In the genomic region with DNA sequence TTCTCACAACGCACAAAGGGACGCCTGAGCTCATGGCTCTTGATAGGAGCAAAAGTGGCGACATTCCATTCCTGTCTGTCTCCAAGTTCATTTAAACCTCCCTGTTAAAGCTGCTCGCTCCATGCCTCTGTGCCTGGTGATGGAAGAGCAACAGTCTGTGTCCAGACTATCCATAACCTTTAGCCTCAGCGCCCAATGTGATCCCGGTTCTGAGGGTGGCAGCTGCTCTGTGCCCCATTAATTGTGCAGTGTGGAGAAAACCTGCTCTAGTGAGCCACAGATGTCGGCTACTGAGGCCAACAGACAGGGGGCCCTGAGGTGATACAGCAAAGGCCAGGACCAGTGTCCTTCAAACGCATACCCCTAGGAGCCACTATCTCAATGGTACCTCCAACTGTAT, we compare ENCODE assay signal across 20 mouse cellular contexts. TPM values are rescaled to one million over a fixed set of nuclear protein-coding genes. Genes with fewer than 3 reads are reported as not detected.
DNase-seq lines count a peak whose midpoint lies in the region; ATAC-seq and TF ChIP-seq lines count a peak whose summit lies in the region.
"Had no signal": no experiment of that assay in that cellular context is flagged by ENCODE, and none has a peak within 500 bp of the region (broad histone marks: within the 10 kb centered on the region; RNA-seq: fewer than 3 reads in every experiment).

No protein-coding gene starts in this region.

- H3K36me3 ChIP-seq in heart, embryonic 14.5 days (ENCODE audit: control insufficient read depth, insufficient read depth, low read length) = 0 out of 2 replicates have a peak, but pooled peaks cover 10% of the 10 kb centered on the region
- H3K36me3 ChIP-seq in kidney, postnatal 0 days (ENCODE audit: insufficient read depth, low read length) = no peaks in the 10 kb centered on the region
- peaks cover 5% of the 10 kb centered on the region; the same call in 1 of the 2 replicates for H3K36me3 ChIP-seq in stomach, embryonic 14.5 days (ENCODE audit: control insufficient read depth, insufficient read depth, low read length)
- peaks cover 4% of the 10 kb centered on the region; the same call in 1 of the 2 replicates for H3K36me3 ChIP-seq in stomach, postnatal 0 days (ENCODE audit: control insufficient read depth, insufficient read depth, low read length)
- H3K36me3 ChIP-seq: lung, embryonic 15.5 days had no signal

- no peaks in the 10 kb centered on the region for H3K27me3 ChIP-seq in heart, embryonic 14.5 days (ENCODE audit: control insufficient read depth, insufficient read depth, low read length)
- no peaks in the 10 kb centered on the region for H3K27me3 ChIP-seq in kidney, postnatal 0 days (ENCODE audit: insufficient read depth, low read length)
- no peaks in the 10 kb centered on the region for H3K27me3 ChIP-seq in stomach, embryonic 14.5 days (ENCODE audit: control insufficient read depth, insufficient read depth, low read length)
- H3K27me3 ChIP-seq in stomach, postnatal 0 days (ENCODE audit: control insufficient read depth, insufficient read depth, low read length) = no peaks in the 10 kb centered on the region
- H3K27me3 ChIP-seq: embryonic facial prominence, embryonic 13.5 days; limb, embryonic 13.5 days; lung, embryonic 15.5 days; midbrain, embryonic 12.5 days had no signal

- ATAC-seq in heart, embryonic 14.5 days (ENCODE audit: insufficient number of reproducible peaks, insufficient read depth, low FRiP score, low read depth) = peak; percentile 29; the same call in 1 of the 2 replicates
- no peak for ATAC-seq in kidney, postnatal 0 days (replicated peaks; ENCODE audit: low FRiP score, low read depth)
- no peak for ATAC-seq in stomach, embryonic 14.5 days (ENCODE audit: insufficient number of reproducible peaks, insufficient read depth, low FRiP score, low read depth)
- no peak for ATAC-seq in stomach, postnatal 0 days (ENCODE audit: low FRiP score, low TSS enrichment)
- ATAC-seq: forebrain, embryonic 16.5 days had no signal

- peak overlapping the region; percentile 41; the same call in 1 of the 2 replicates for H3K9ac ChIP-seq in heart, embryonic 14.5 days (ENCODE audit: low read length)
- H3K9ac ChIP-seq in kidney, postnatal 0 days (ENCODE audit: low read depth, low read length) = no peak overlapping the region
- H3K9ac ChIP-seq in stomach, embryonic 14.5 days (replicated peaks; ENCODE audit: low read depth, low read length) = no peak overlapping the region
- H3K9ac ChIP-seq in stomach, postnatal 0 days (ENCODE audit: low read length) = no peak overlapping the region
- H3K9ac ChIP-seq: embryonic facial prominence, embryonic 13.5 days; limb, embryonic 13.5 days; liver, embryonic 14.5 days; lung, embryonic 15.5 days; midbrain, embryonic 12.5 days had no signal

- H3K27ac ChIP-seq in heart, embryonic 14.5 days (replicated peaks in 1 of 2; ENCODE audit: control insufficient read depth in 1 of 2, insufficient read depth in 1 of 2, low read depth in 2 of 2, low read length in 2 of 2) = peak overlapping the region; percentile 80 to 82
- H3K27ac ChIP-seq in kidney, postnatal 0 days = no peak overlapping the region
- peak overlapping the region; percentile 44; the same call in 1 of the 2 replicates for H3K27ac ChIP-seq in stomach, embryonic 14.5 days (ENCODE audit: low read length)
- H3K27ac ChIP-seq in stomach, postnatal 0 days (replicated peaks) = no peak overlapping the region
- H3K27ac ChIP-seq: embryonic facial prominence, embryonic 13.5 days; limb, embryonic 13.5 days; liver, embryonic 14.5 days; lung, embryonic 15.5 days had no signal

- no peak overlapping the region for H3K4me3 ChIP-seq in heart, embryonic 14.5 days (ENCODE audit: control insufficient read depth in 1 of 2, insufficient read depth in 1 of 2, low read depth in 1 of 2, low read length in 2 of 2)
- H3K4me3 ChIP-seq in kidney, postnatal 0 days (replicated peaks; ENCODE audit: low read depth, low read length) = no peak overlapping the region
- H3K4me3 ChIP-seq in stomach, embryonic 14.5 days (ENCODE audit: low read depth, low read length) = no peak overlapping the region
- no peak overlapping the region for H3K4me3 ChIP-seq in stomach, postnatal 0 days (ENCODE audit: low read depth, low read length)
- H3K4me3 ChIP-seq: embryonic facial prominence, embryonic 13.5 days; limb, embryonic 13.5 days; lung, embryonic 15.5 days; midbrain, embryonic 12.5 days had no signal

- TF ChIP-seq EP300 in stomach, postnatal 0 days (optimal IDR thresholded peaks at IDR 0.05) = no peak

- TF ChIP-seq CTCF in kidney, postnatal 0 days (IDR thresholded peaks at IDR 0.05; ENCODE audit: low read depth) = no peak
- TF ChIP-seq CTCF in stomach, postnatal 0 days (IDR thresholded peaks at IDR 0.05; ENCODE audit: low read depth) = no peak

- no peaks in the 10 kb centered on the region for H3K9me3 ChIP-seq in heart, embryonic 14.5 days (ENCODE audit: control insufficient read depth, low read length)
- H3K9me3 ChIP-seq in kidney, postnatal 0 days (replicated peaks; ENCODE audit: low read length) = no peaks in the 10 kb centered on the region
- H3K9me3 ChIP-seq in stomach, embryonic 14.5 days (ENCODE audit: control insufficient read depth, low read depth, low read length) = no peaks in the 10 kb centered on the region
- no peaks in the 10 kb centered on the region for H3K9me3 ChIP-seq in stomach, postnatal 0 days (ENCODE audit: control insufficient read depth, low read length)
- H3K9me3 ChIP-seq: embryonic facial prominence, embryonic 13.5 days; limb, embryonic 13.5 days; lung, embryonic 15.5 days; midbrain, embryonic 12.5 days had no signal

- 25% methylated on average over 8 of the region's 8 CpGs for WGBS in heart, embryonic 14.5 days
- WGBS in kidney, postnatal 0 days = 42% methylated on average over 8 of the region's 8 CpGs
- WGBS in stomach, embryonic 14.5 days = 47% methylated on average over 8 of the region's 8 CpGs
- 60% methylated on average over 8 of the region's 8 CpGs for WGBS in stomach, postnatal 0 days

- H3K4me2 ChIP-seq in heart, embryonic 14.5 days (ENCODE audit: low read length) = peak overlapping the region; percentile 27
- no peak overlapping the region for H3K4me2 ChIP-seq in kidney, postnatal 0 days (ENCODE audit: low read length)
- no peak overlapping the region for H3K4me2 ChIP-seq in stomach, embryonic 14.5 days (replicated peaks; ENCODE audit: low read depth, low read length)
- no peak overlapping the region for H3K4me2 ChIP-seq in stomach, postnatal 0 days (replicated peaks; ENCODE audit: low read depth)
- H3K4me2 ChIP-seq: embryonic facial prominence, embryonic 13.5 days; limb, embryonic 13.5 days; lung, embryonic 15.5 days; midbrain, embryonic 12.5 days had no signal

- DNase-seq in embryo, embryonic 10 days (ENCODE audit: low spot score) = peak; percentile 9
- no peak for DNase-seq in embryo, embryonic 9.5 days (ENCODE audit: extremely low spot score)
- no peak for DNase-seq in heart, postnatal 4 days
- peak; percentile 21 for DNase-seq in kidney, postnatal 0 days (ENCODE audit: low spot score)
- DNase-seq in kidney, adult 11 months = no peak
- no peak for DNase-seq in stomach, postnatal 0 days (ENCODE audit: low spot score)
- DNase-seq: adrenal gland, adult 2 months; cerebellum, adult 8-10 months; gastrocnemius, postnatal 36 days; kidney, adult 2 months; right cerebral cortex, adult 18-20 months; thymus, postnatal 36 days had no signal

- H3K4me1 ChIP-seq in heart, embryonic 14.5 days (ENCODE audit: control insufficient read depth in 2 of 2, insufficient read depth in 2 of 2, low read length in 2 of 2) = peaks cover 18 to 25% of the 10 kb centered on the region in 2 experiments
- no peaks in the 10 kb centered on the region for H3K4me1 ChIP-seq in kidney, postnatal 0 days (replicated peaks; ENCODE audit: insufficient read depth, low read length)
- H3K4me1 ChIP-seq in stomach, embryonic 14.5 days (ENCODE audit: control insufficient read depth, insufficient read depth, low read length) = peaks cover 15% of the 10 kb centered on the region; the same call in 1 of the 2 replicates
- no peaks in the 10 kb centered on the region for H3K4me1 ChIP-seq in stomach, postnatal 0 days (replicated peaks; ENCODE audit: control insufficient read depth, insufficient read depth)
- H3K4me1 ChIP-seq: embryonic facial prominence, embryonic 13.5 days had no signal

RNA-seq across cellular contexts. Expression of a gene that starts 30.2 kb away (rescaled TPM):
- 72.0 and 78.3 TPM in 2 replicates for polyA plus RNA-seq in heart, embryonic 14.5 days (2014; fragmentation: Nextera tagmentation; extraction: Ambion mirVana)
- 10 to 100 TPM; 84.1 to 85.6 TPM for total RNA-seq in heart, postnatal 4 days (2021)
- polyA plus RNA-seq in kidney, postnatal 0 days (2015; fragmentation: Nextera tagmentation; extraction: Ambion mirVana) = 39.2 and 42.5 TPM in 2 replicates
- polyA plus RNA-seq in stomach, embryonic 14.5 days (2014; fragmentation: Nextera tagmentation; extraction: Ambion mirVana) = 45.7 and 48.3 TPM in 2 replicates
- 24.1 and 25.8 TPM in 2 replicates for polyA plus RNA-seq in stomach, postnatal 0 days (2015; fragmentation: Nextera tagmentation; extraction: Ambion mirVana)

RNA-seq across cellular contexts. Expression of a gene that starts 30.2 kb away (rescaled TPM):
- polyA plus RNA-seq in heart, embryonic 14.5 days (2014; fragmentation: Nextera tagmentation; extraction: Ambion mirVana) = 83.8 and 91.0 TPM in 2 replicates
- 10 to 100 TPM; 32.2 to 39.3 TPM for total RNA-seq in heart, postnatal 4 days (2021)
- 168 and 175 TPM in 2 replicates for polyA plus RNA-seq in kidney, postnatal 0 days (2015; fragmentation: Nextera tagmentation; extraction: Ambion mirVana)
- polyA plus RNA-seq in stomach, embryonic 14.5 days (2014; fragmentation: Nextera tagmentation; extraction: Ambion mirVana) = 139 and 151 TPM in 2 replicates
- polyA plus RNA-seq in stomach, postnatal 0 days (2015; fragmentation: Nextera tagmentation; extraction: Ambion mirVana) = 131 and 141 TPM in 2 replicates

Comparison
In these comparisons a context has a peak if more than half of its experiments do, and no peak if none do; other contexts are left out.
1. DNase-seq: peak in embryo, embryonic 10 days (single experiment) and kidney, postnatal 0 days (single experiment); none in embryo, embryonic 9.5 days (single experiment), heart, postnatal 4 days (single experiment), kidney, adult 11 months (single experiment) and stomach, postnatal 0 days (single experiment).
2. H3K27ac ChIP-seq: peak in heart, embryonic 14.5 days (2 of 2) and stomach, embryonic 14.5 days (single experiment); none in kidney, postnatal 0 days (single experiment) and stomach, postnatal 0 days (single experiment).